Mouse (Mus musculus): ENCODE measurements around the gene Chchd4.

Gene Chchd4

GRCm38 (mm10) chr6:91472868-91473804 lies at the start of gene Chchd4, which contains the start of gene Tmem43:
Chchd4 (minus strand) TSS chr6:91473546.
Tmem43 (plus strand) TSS chr6:91473703.
- DNase-seq (ENCODE audit: low spot score in 2 of 2) = peak; percentile 97 to 98

- no peak for DNase-seq (ENCODE audit: low spot score in 2 of 2)
Observed at GRCm38 (mm10) chr6:91522816-91523215, 49.5 kb upstream of the Chchd4 start.

GRCm38 (mm10) chr6:91518454-91519020 lies 45.2 kb upstream of the Chchd4 start:
- DNase-seq (ENCODE audit: low spot score in 2 of 2) = no peak

GRCm38 (mm10) chr6:91515545-91516449 lies 42.5 kb upstream of the Chchd4 start, which contains the start of the genes Xpc and Lsm3:
Xpc (minus strand) TSS chr6:91515888.
Lsm3 (plus strand) TSS chr6:91515928.
- peak; percentile 98 to 99 for DNase-seq (ENCODE audit: low spot score in 2 of 2)

- DNase-seq (ENCODE audit: low spot score in 2 of 2) = peak in 1 of 2 experiments; percentile 7
Observed at GRCm38 (mm10) chr6:91514737-91515362, 41.5 kb upstream of the Chchd4 start.

GRCm38 (mm10) chr6:91514135-91514534 lies 40.8 kb upstream of the Chchd4 start:
- no peak for DNase-seq (ENCODE audit: low spot score in 2 of 2)

- DNase-seq (ENCODE audit: low spot score in 2 of 2) = no peak
Observed at GRCm38 (mm10) chr6:91510211-91510610, 36.9 kb upstream of the Chchd4 start.

- DNase-seq (ENCODE audit: low spot score in 2 of 2) = peak; percentile 67 to 76
Observed at GRCm38 (mm10) chr6:91509326-91509725, 36.0 kb upstream of the Chchd4 start.

GRCm38 (mm10) chr6:91508041-91508440 lies 34.7 kb upstream of the Chchd4 start:
- DNase-seq (ENCODE audit: low spot score in 2 of 2) = no peak

GRCm38 (mm10) chr6:91506036-91506435 lies 32.7 kb upstream of the Chchd4 start:
- DNase-seq (ENCODE audit: low spot score in 2 of 2) = peak; percentile 21 to 39

GRCm38 (mm10) chr6:91503302-91503701 lies 30.0 kb upstream of the Chchd4 start:
- no peak for DNase-seq (ENCODE audit: low spot score in 2 of 2)

GRCm38 (mm10) chr6:91494526-91494925 lies 21.2 kb upstream of the Chchd4 start:
- DNase-seq (ENCODE audit: low spot score in 2 of 2) = no peak

- no peak for DNase-seq (ENCODE audit: low spot score in 2 of 2)
Observed at GRCm38 (mm10) chr6:91493053-91493452, 19.7 kb upstream of the Chchd4 start.

- DNase-seq (ENCODE audit: low spot score in 2 of 2) = no peak
Observed at GRCm38 (mm10) chr6:91491004-91491403, 17.7 kb upstream of the Chchd4 start.

GRCm38 (mm10) chr6:91489872-91490271 lies 16.5 kb upstream of the Chchd4 start:
- no peak for DNase-seq (ENCODE audit: low spot score in 2 of 2)

- no peak for DNase-seq (ENCODE audit: low spot score in 2 of 2)
Observed at GRCm38 (mm10) chr6:91488496-91489212, 15.3 kb upstream of the Chchd4 start.

- no peak for DNase-seq (ENCODE audit: low spot score in 2 of 2)
Observed at GRCm38 (mm10) chr6:91486736-91487453, 13.5 kb upstream of the Chchd4 start.

GRCm38 (mm10) chr6:91483371-91483770 lies 10.0 kb upstream of the Chchd4 start:
- no peak for DNase-seq (ENCODE audit: low spot score in 2 of 2)

- no peak for DNase-seq (ENCODE audit: low spot score in 2 of 2)
Observed at GRCm38 (mm10) chr6:91476541-91476940, 3.2 kb upstream of the Chchd4 start.

Measured in natural killer cell, adult 2 months (primary cell).